Mouse (Mus musculus) adipocyte (in vitro differentiated cells): ENCODE measurements at regions not wholly inside any gene's neighbourhood (a gene's known extent, or its start where the extent isn't known, plus 50 kb on each side); places are given as distances from the start of the nearest gene placed in this dataset.

Experiments
- DNase-seq: peaks from one replicate; pipeline ENCODE4 v3.0.0-alpha.2; 2016; ENCODE audit warnings: low spot score

GRCm38 (mm10) chr11:109088488-109089252, 55.5 kb downstream of the E030025P04Rik start:
- DNase-seq, result no peak

GRCm38 (mm10) chr11:109081957-109082356, 62.2 kb downstream of the E030025P04Rik start:
- DNase-seq, result no peak

- DNase-seq, result no peak
Measured at GRCm38 (mm10) chr11:109081454-109081853, 62.7 kb downstream of the E030025P04Rik start.

- DNase-seq, result no peak
Measured at GRCm38 (mm10) chr11:109080847-109081415, 63.2 kb downstream of the E030025P04Rik start.

- no peak for DNase-seq
Measured at GRCm38 (mm10) chr11:109079466-109079865, 64.7 kb downstream of the E030025P04Rik start.

GRCm38 (mm10) chr11:109076587-109077417, 67.4 kb downstream of the E030025P04Rik start:
- DNase-seq, result no peak

- no peak for DNase-seq
Measured at GRCm38 (mm10) chr11:109071340-109071739, 72.8 kb downstream of the E030025P04Rik start.

GRCm38 (mm10) chr11:109070412-109070811, 73.8 kb downstream of the E030025P04Rik start:
- DNase-seq, result no peak

GRCm38 (mm10) chr11:109069326-109069709, 74.9 kb downstream of the E030025P04Rik start:
- no peak for DNase-seq

GRCm38 (mm10) chr11:109068371-109069325, 75.5 kb downstream of the E030025P04Rik start:
- DNase-seq, result no peak

- DNase-seq, result no peak
Measured at GRCm38 (mm10) chr11:109067733-109068132, 76.4 kb downstream of the E030025P04Rik start.

GRCm38 (mm10) chr11:109061971-109062370, 82.2 kb downstream of the E030025P04Rik start:
- no peak for DNase-seq

- DNase-seq, result no peak
Measured at GRCm38 (mm10) chr11:109060527-109060908, 83.7 kb downstream of the E030025P04Rik start.

GRCm38 (mm10) chr11:109059863-109060526, 84.2 kb downstream of the E030025P04Rik start:
- no peak for DNase-seq

GRCm38 (mm10) chr11:109058021-109058420, 86.1 kb downstream of the E030025P04Rik start:
- no peak for DNase-seq

- DNase-seq, result no peak
Measured at GRCm38 (mm10) chr11:109048257-109049101, 95.7 kb downstream of the E030025P04Rik start.

- DNase-seq, result peak; percentile 14
Measured at GRCm38 (mm10) chr11:109047483-109048110, 96.6 kb downstream of the E030025P04Rik start.

GRCm38 (mm10) chr11:109046446-109046845, 97.7 kb downstream of the E030025P04Rik start:
- no peak for DNase-seq

- DNase-seq, result no peak
Measured at GRCm38 (mm10) chr11:109040519-109040916, 103.7 kb downstream of the E030025P04Rik start.
